Mouse (Mus musculus): ENCODE results near the gene Exosc3. TPM values are rescaled to one million over a fixed set of nuclear protein-coding genes. Genes with fewer than 3 reads are reported as not detected.

The Exosc3 gene
- total RNA-seq, 2 experiments from 2014 or later, result 14.9 to 16.9 TPM

- DNase-seq (ENCODE audit: low spot score in 2 of 2), result peak; percentile 77 to 84
- intact Hi-C loops (cut with DNase I), result loop anchor here (2.0 to 5.0 kb wide), 2 partner anchors 24 to 280 kb away; partner anchors contain the start of gene Polr1e
These were observed 45.6 kb downstream of the Exosc3 start, which contains the start of gene Trmt10b for GRCm38 (mm10) chr4:45296662-45297564. Trmt10b (plus strand) TSS chr4:45297127.

GRCm38 (mm10) chr4:45287906-45288305, 54.6 kb downstream of the Exosc3 start:
- DNase-seq (ENCODE audit: low spot score in 2 of 2), result no peak
- intact Hi-C loops (cut with DNase I), result no loop called here

GRCm38 (mm10) chr4:45286318-45286717, 56.2 kb downstream of the Exosc3 start:
- intact Hi-C loops (cut with DNase I), result no loop called here
- DNase-seq (ENCODE audit: low spot score in 2 of 2), result peak in 1 of 2 experiments; percentile 13

- peak; percentile 54 to 72 for DNase-seq (ENCODE audit: low spot score in 2 of 2)
- intact Hi-C loops (cut with DNase I), result loop anchor here (1.0 to 5.0 kb wide), 4 partner anchors 117 to 263 kb away; partner anchors contain the start of genes Polr1e and Tomm5
These were observed 62.5 kb downstream of the Exosc3 start for GRCm38 (mm10) chr4:45279981-45280548.

- intact Hi-C loops (cut with DNase I), result no loop called here
These were observed 63.2 kb downstream of the Exosc3 start for GRCm38 (mm10) chr4:45279292-45279691.

GRCm38 (mm10) chr4:45275770-45276169, 66.8 kb downstream of the Exosc3 start:
- DNase-seq (ENCODE audit: low spot score in 2 of 2), result no peak
- intact Hi-C loops (cut with DNase I), result no loop called here

More at GRCm38 (mm10) chr4:45279292-45279691, 63.2 kb downstream of the Exosc3 start:
- DNase-seq (ENCODE audit: low spot score in 2 of 2), result no peak

GRCm38 (mm10) chr4:45271041-45271452, 71.5 kb downstream of the Exosc3 start:
- DNase-seq (ENCODE audit: low spot score in 2 of 2), result peak in 1 of 2 experiments; percentile 21
- intact Hi-C loops (cut with DNase I), result no loop called here

- intact Hi-C loops (cut with DNase I), result no loop called here
These were observed 74.6 kb downstream of the Exosc3 start for GRCm38 (mm10) chr4:45267883-45268282.

More at GRCm38 (mm10) chr4:45267883-45268282, 74.6 kb downstream of the Exosc3 start:
- DNase-seq (ENCODE audit: low spot score in 2 of 2), result no peak

Other genes starting within 250 kb of the Exosc3 start
- gene Tomm5, start 234.6 kb downstream of the Exosc3 start, total RNA-seq (2021), result 10 to 100 TPM; 65.5 to 75.5 TPM
- gene Frmpd1, start 157.9 kb downstream of the Exosc3 start, total RNA-seq (2021), result 10 to 100 TPM; 12.2 to 12.8 TPM
- 10 to 100 TPM; 12.7 to 15.8 TPM for gene Trmt10b, start 45.6 kb downstream of the Exosc3 start, total RNA-seq (2021)
- gene Dcaf10, start 631 bp downstream of the Exosc3 start, total RNA-seq (2021), result 10 to 100 TPM; 18.4 to 19.1 TPM
- gene Slc25a51, start 66.0 kb upstream of the Exosc3 start, total RNA-seq (2021), result 100 to 1,000 TPM; 118 to 120 TPM
- gene Shb, start 189.7 kb upstream of the Exosc3 start, total RNA-seq (2021), result 10 to 100 TPM in 1 of 2 experiments, 1 to 10 TPM in 1; 9.0 to 11.8 TPM